Mouse (Mus musculus) heart, embryonic 12.5 days (tissue): ENCODE data around the gene Gm8113. TPM values are rescaled to one million over a fixed set of nuclear protein-coding genes. Genes with fewer than 3 reads are reported as not detected.
"Not testable (repeated sequence)": the region's sequence is repeated elsewhere in the genome, so short reads cannot be mapped to it uniquely, and the experiment has no call there.

Experiments
- ATAC-seq: fragments of 200-750 bp; cut with Nextera tagmentation; 2 replicates; pipeline ENCODE4 v1.8.0; 2017; ENCODE audit warnings: moderate TSS enrichment, moderate library complexity; ENCODE audit not compliant: insufficient number of reproducible peaks, low FRiP score
- H3K27ac ChIP-seq: fragments of 300-500 bp; sonication (generic); 2 replicates; pipeline ENCODE4 v1.5.1; 2016; ENCODE audit warnings: mild to moderate bottlenecking, moderate library complexity; ENCODE audit not compliant: poor library complexity, severe bottlenecking
- H3K27me3 ChIP-seq: fragments of 300-500 bp; sonication (generic); replicated peaks from 2 replicates; pipeline ENCODE4 v1.6.1; 2016; ENCODE audit warnings: mild to moderate bottlenecking, moderate library complexity
- H3K36me3 ChIP-seq: fragments of 300-500 bp; sonication (generic); 2 replicates; pipeline ENCODE4 v1.6.1; 2016; ENCODE audit warnings: mild to moderate bottlenecking, moderate library complexity
- H3K4me1 ChIP-seq: fragments of 300-500 bp; sonication (generic); replicated peaks from 2 replicates; pipeline ENCODE4 v1.6.1; 2016; ENCODE audit warnings: mild to moderate bottlenecking
- H3K4me2 ChIP-seq: fragments of 300-500 bp; sonication (generic); 2 replicates; pipeline ENCODE4 v1.6.1; 2016; ENCODE audit warnings: mild to moderate bottlenecking, moderate library complexity
- H3K4me3 ChIP-seq: fragments of 300-500 bp; sonication (generic); 2 replicates; pipeline ENCODE4 v1.5.1; 2016; ENCODE audit warnings: mild to moderate bottlenecking
- H3K9ac ChIP-seq: fragments of 300-500 bp; sonication (generic); 2 replicates; pipeline ENCODE4 v1.6.1; 2016; ENCODE audit warnings: mild to moderate bottlenecking, moderate library complexity
- H3K9me3 ChIP-seq: fragments of 300-500 bp; sonication (generic); replicated peaks from 2 replicates; pipeline ENCODE4 v1.6.1; 2016; ENCODE audit warnings: mild to moderate bottlenecking, moderate library complexity
- WGBS: fragments of 180-500 bp; shearing (Covaris S2); methylation state at CpG from one replicate; pipeline ENCODE4 v1.1.7; 2016; 5-methylcytosine and 5-hydroxymethylcytosine counted together
- polyA plus RNA-seq: library from polyadenylated mRNA; unstranded; fragments of >200 nt; fragmentation: Nextera tagmentation; extraction: Ambion mirVana; gene quantifications from 2 replicates; pipeline ENCODE4 v1.2.1, GENCODE M21; 2016

Gene Gm8113
- polyA plus RNA-seq, 1 experiment from 2014 or later = 29.4 TPM

GRCm38 (mm10) chr14:43932991-43933390 is 7.8 kb downstream of the Gm8113 start:
- H3K4me1 ChIP-seq, H3K9ac ChIP-seq, ATAC-seq, H3K4me3 ChIP-seq, H3K9me3 ChIP-seq, H3K36me3 ChIP-seq, H3K4me2 ChIP-seq, H3K27me3 ChIP-seq, H3K27ac ChIP-seq: not testable (repeated sequence)
- 17% methylated on average over 8 of the region's 8 CpGs for WGBS

GRCm38 (mm10) chr14:43933399-43933798 is 8.2 kb downstream of the Gm8113 start:
- not testable (repeated sequence) for H3K9me3 ChIP-seq, H3K36me3 ChIP-seq, H3K4me1 ChIP-seq, H3K4me3 ChIP-seq, H3K27me3 ChIP-seq, H3K9ac ChIP-seq, H3K4me2 ChIP-seq, ATAC-seq, H3K27ac ChIP-seq
- WGBS = 46% methylated on average over 5 of the region's 5 CpGs

- H3K27ac ChIP-seq, ATAC-seq, H3K4me2 ChIP-seq, H3K27me3 ChIP-seq, H3K36me3 ChIP-seq, H3K4me1 ChIP-seq, H3K9me3 ChIP-seq, H3K9ac ChIP-seq, H3K4me3 ChIP-seq: not testable (repeated sequence)
- 43% methylated on average over 2 of the region's 2 CpGs for WGBS
Measured at GRCm38 (mm10) chr14:43953382-43953781, 28.2 kb downstream of the Gm8113 start.

DNA sequence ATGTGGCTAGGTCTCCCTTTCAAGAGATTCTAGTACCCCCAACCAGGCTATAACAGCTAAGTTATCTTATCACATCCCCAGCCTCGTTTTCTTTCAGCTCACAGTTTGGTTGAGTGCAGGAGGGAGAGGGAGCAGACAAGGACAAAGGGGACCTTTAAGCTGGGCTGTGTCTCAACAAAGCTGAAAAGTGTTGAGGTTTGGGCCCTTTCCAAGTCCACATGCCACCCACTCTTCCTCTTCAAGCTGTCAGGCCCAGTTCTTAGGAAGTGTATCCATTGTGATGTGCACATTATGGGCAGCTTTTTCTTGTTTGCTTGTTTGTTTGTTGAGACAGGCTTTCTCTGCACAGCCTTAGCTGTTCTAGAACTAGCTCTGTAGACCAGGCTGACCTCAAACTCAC is 29.9 kb downstream of the Gm8113 start:
- not testable (repeated sequence) for H3K4me1 ChIP-seq, H3K27me3 ChIP-seq, H3K27ac ChIP-seq, H3K4me2 ChIP-seq, H3K4me3 ChIP-seq, H3K9me3 ChIP-seq, ATAC-seq, H3K9ac ChIP-seq, H3K36me3 ChIP-seq
- WGBS = no CpG with 5 or more reads among the region's 1 CpGs

DNA sequence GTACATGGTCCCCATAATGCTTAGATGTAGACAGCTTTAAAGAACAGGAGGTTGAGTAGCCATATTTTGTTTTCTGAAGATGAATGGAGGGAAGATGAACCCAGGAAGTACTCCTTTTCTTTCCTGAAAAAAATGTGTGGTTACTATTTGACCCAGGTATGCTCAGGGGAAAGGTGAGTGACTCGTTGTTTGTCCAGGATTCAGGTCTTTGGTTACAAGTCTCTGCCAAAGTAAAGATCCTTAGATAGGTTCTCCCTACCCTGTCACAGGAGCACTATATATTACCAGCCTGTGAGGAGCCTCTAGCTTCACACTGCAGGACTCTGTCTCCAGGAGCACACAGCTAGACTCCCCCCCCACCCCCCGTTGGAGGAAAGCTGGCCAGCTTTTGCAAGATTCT is 31.6 kb downstream of the Gm8113 start, which contains the start of gene Ang5:
Gene Ang5 (plus strand): TSS at position 301 of the 400 bp plus-strand sequence.
- no CpG with 5 or more reads among the region's 2 CpGs for whole genome bisulfite sequencing
- H3K36me3 ChIP-seq, H3K4me2 ChIP-seq, H3K4me1 ChIP-seq, H3K9ac ChIP-seq, H3K27ac ChIP-seq, H3K27me3 ChIP-seq, ATAC-seq, H3K4me3 ChIP-seq, H3K9me3 ChIP-seq: not testable (repeated sequence)

Other genes with a start within 250 kb of the Gm8113 start
- gene Gm8165, start 248.2 kb upstream of the Gm8113 start, polyA plus RNA-seq = not detected in 2 replicates
- 1.1 and 1.2 TPM in 2 replicates for gene Gm7324, start 227.6 kb upstream of the Gm8113 start, polyA plus RNA-seq
- gene Gm16506, start 197.9 kb upstream of the Gm8113 start, polyA plus RNA-seq = not detected in 2 replicates
- not detected in 2 replicates for gene Gm6526, start 177.5 kb upstream of the Gm8113 start, polyA plus RNA-seq
- not detected in 2 replicates for gene Gm8180, start 140.6 kb upstream of the Gm8113 start, polyA plus RNA-seq
- 0.26 TPM in 1 of 2 replicates, not detected in the other for gene Ear1, start 49.9 kb upstream of the Gm8113 start, polyA plus RNA-seq
- gene Ear10, start 1.8 kb upstream of the Gm8113 start, polyA plus RNA-seq = not detected in 2 replicates
- gene Ang5, start 31.7 kb downstream of the Gm8113 start, polyA plus RNA-seq = not detected in 2 replicates
- not detected in 2 replicates for gene Ang6, start 76.9 kb downstream of the Gm8113 start, polyA plus RNA-seq
- not detected in 2 replicates for gene Ear2, start 177.3 kb downstream of the Gm8113 start, polyA plus RNA-seq
- gene Gm3327, start 198.5 kb downstream of the Gm8113 start, polyA plus RNA-seq = not detected in 2 replicates